Mouse (Mus musculus) layer of hippocampus, adult 9-10 months (tissue): Measurements from ENCODE around the gene Prkce.

Experiments
- DNase-seq: peaks from one replicate; pipeline ENCODE4 v3.0.0; 2022; ENCODE audit warnings: low spot score

Prkce gene

GRCm38 (mm10) chr17:86371101-86371561, 203.5 kb downstream of the Prkce start:
- no peak for DNase-seq

DNA sequence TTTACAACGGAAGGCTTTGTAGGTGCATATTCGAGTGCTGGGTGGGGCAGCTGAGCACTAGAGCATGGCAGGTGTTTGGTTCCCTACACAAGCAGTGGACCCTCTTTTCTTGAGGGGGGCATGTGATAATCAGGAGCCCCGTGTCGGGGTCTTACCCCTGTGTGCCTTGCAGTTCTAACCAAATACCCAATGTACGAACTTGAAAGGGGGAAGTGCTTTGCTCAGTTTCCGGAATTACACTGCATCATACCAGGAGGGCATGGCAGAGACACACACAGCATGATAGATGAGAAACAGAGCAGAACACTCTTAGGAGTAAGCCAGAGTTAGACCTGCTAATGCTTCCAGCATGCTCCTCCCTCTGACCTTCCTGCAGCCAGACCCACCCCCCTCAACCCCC, 208.8 kb downstream of the Prkce start:
- no peak for DNase-seq

DNA sequence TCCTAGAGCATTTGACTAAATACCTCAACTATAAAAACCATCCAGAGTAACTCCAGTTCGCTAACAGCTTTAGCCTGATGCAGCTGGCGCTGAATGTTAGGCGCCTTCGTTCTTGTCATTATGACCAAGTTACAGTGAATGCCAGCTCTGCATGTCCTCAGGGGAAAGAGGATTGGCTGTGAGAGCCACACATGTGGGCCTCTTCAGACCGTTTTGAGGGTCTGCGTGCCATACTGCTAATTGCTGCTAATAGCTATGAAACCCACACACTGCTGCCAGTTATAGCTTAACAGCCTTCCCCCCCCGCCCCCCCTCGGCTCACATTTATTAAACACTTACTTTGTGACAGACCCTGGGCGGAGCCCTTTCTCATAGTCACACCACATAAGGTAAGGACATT, 210.3 kb downstream of the Prkce start:
- no peak for DNase-seq

- no peak for DNase-seq
Measured at GRCm38 (mm10) chr17:86378611-86379010, 211.0 kb downstream of the Prkce start.

- DNase-seq, result no peak
Measured at GRCm38 (mm10) chr17:86379405-86380137, 212.0 kb downstream of the Prkce start.

DNA sequence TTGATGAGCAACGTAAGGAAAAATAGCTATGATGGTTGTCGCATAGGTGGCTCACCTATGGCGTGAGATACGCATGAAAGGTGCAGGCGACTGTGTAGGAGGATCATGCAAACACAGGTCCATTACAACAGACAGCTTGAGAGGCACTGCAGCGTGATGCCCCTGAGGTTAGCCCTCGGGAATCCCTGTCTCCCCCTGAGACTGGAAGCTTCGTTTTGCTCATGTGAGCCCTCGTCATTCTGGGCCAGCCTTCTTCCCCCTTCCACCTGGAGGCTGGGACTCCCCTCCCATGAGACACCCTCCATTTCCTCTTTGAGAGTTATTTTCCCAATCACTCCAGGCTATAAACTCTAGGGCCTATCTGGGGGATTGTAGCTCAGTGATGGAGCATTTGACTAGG, 213.9 kb downstream of the Prkce start:
- no peak for DNase-seq

DNA sequence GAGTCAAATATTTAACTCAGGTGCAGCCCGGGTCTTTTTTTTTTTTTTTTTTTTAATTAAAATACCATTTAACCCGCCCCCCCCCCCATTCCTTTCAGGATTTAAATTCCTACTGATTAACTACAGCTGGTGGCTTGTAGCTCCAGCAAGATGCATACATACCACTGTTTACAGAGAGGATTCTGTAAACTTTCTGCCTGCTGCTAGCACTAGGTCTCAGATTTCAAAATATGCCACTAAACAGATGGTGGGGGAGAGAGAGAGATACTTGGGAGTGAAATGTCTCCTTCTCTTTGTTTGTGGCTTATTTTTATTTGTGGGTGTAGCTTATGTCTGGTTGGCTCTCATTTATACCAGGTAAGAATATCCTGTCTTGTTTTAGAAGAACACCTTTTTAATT, 215.3 kb downstream of the Prkce start:
- no peak for DNase-seq

GRCm38 (mm10) chr17:86383699-86384572, 216.4 kb downstream of the Prkce start:
- no peak for DNase-seq

GRCm38 (mm10) chr17:86392475-86392874, 224.9 kb downstream of the Prkce start:
- no peak for DNase-seq

GRCm38 (mm10) chr17:86393191-86393590, 225.6 kb downstream of the Prkce start:
- no peak for DNase-seq

DNA sequence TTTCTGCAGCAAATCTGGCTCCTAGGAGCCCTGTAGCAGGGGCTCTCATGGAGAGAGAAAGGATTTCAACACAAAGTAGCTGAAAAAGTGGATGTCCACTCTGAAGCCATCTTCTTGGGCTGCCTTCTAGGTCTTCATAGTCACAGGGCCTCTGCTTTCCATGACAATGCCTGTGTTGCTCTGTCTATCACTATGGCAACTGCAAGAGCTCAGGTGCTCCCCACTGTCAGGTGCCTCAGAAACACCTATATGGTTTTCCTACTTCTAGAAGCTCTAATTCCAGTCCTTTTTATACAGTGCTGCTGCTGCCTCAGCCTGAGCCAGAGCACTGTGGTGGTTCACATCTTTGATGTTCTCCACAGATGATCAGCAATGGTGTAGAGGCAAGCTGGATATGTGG, 229.5 kb downstream of the Prkce start:
- DNase-seq, result no peak

GRCm38 (mm10) chr17:86397647-86398046, 230.1 kb downstream of the Prkce start:
- no peak for DNase-seq

- DNase-seq, result no peak
Measured at GRCm38 (mm10) chr17:86398226-86398625, 230.6 kb downstream of the Prkce start.

DNA sequence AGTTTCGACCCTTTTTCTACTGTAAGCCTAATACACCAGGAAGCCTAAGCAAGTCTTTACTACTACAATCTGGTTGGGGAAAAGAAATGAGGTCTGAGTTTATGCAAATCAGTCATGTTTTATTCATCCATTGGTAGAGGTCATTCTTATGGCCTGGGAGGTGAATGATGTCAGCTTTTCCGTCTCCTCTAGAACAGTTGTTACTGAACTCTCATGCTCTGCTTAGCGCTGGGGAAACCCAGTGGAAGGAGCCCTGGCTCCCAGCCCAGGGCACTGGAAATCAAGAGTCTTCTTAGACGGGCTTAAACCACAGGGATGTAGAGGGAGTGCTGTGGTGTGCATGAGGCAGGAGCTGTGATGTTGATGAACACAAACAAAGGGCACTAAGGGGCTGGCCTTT, 232.4 kb downstream of the Prkce start:
- DNase-seq, result no peak

- DNase-seq, result no peak
Measured at GRCm38 (mm10) chr17:86404795-86405501, 237.4 kb downstream of the Prkce start.

- DNase-seq, result no peak
Measured at GRCm38 (mm10) chr17:86405644-86406043, 238.1 kb downstream of the Prkce start.

GRCm38 (mm10) chr17:86407921-86408613, 240.5 kb downstream of the Prkce start:
- DNase-seq, result no peak

GRCm38 (mm10) chr17:86408614-86409006, 241.0 kb downstream of the Prkce start:
- no peak for DNase-seq

DNA sequence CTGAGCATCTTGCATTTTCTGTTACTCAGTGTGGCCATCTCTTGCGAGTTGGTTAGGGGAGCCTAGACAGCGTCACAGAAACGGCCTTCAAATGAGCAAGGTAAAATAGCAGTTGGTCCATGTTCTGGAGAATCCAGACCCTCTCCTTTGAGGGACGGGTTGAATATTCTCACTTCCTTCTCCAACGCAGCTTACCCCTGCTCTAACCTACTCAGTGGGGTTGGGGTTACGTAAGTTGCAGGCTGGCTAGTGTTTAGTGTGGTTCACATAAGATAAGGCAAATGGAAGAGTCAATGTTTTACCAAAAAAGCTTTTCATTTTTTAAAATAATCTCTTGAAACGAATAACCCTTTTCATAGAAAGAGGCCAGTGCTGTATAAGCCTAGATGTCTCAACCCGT, 241.9 kb downstream of the Prkce start:
- DNase-seq, result no peak

DNA sequence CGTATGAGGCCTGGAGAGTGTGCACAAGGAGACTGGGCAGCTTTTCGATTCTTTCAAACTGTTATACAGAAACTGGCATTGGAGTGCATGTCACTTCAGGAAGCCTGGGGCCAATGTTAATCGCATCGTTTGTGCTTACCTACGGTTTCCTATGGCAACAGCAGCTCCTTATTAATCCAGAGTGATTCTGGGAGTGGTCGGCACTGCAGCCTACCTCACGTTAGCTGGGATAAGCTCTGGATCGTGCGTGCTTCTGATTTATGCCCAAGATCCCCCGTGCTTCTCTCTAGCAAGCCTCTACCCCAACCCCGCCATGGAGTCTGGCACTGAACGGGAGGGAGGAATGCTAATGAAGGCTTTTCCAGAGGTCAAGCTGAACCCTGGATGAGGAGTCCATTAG, 242.9 kb downstream of the Prkce start:
- DNase-seq, result no peak

DNA sequence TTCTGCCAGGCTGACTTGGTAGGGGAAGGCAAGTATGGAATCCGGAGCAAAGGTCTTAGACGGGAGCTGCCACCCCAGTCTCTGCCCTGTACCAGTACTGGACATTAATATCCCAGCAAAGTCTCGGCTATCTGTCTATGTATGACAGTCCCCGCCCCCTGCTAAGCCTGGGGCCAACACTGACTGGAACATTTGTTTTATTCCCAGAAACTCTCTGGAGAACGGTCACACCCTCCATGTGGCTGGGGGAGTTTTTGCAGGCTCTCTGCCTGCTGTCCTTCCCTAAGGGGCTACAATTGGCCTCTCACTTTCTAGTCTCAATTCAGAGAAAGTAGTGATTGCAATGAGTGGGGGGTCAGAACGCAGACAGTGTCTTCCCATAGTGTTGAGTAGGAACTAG, 244.6 kb downstream of the Prkce start:
- DNase-seq, result no peak

DNA sequence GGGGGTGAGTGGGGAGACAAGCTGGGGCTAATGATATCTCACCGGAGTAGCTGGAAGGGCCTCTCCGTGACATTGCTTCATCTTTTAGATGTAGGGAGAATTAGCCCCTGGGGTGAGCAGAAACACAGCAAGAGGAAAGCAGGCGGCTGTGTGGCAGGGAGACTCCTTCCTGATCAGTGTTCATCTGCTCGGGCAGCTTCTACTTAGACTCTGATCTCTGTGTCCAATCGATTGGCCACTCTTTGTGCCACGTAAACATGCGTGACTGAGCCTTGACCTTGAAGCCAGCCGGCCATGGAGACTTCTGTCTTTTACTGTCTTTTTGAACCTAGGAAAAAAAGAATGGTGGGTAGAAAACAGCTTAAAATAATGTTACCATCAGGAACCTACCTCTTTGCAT, 247.0 kb downstream of the Prkce start:
- no peak for DNase-seq
